Mouse (Mus musculus): ENCODE measurements around the gene Krtap12-1. TPM values are rescaled to one million over a fixed set of nuclear protein-coding genes. Genes with fewer than 3 reads are reported as not detected.
"Not testable (repeated sequence)": the region's sequence is repeated elsewhere in the genome, so short reads cannot be mapped to it uniquely, and the experiment has no call there.

The Krtap12-1 gene
- polyA plus RNA-seq (2017; shearing (Covaris generic)): not detected

DNA sequence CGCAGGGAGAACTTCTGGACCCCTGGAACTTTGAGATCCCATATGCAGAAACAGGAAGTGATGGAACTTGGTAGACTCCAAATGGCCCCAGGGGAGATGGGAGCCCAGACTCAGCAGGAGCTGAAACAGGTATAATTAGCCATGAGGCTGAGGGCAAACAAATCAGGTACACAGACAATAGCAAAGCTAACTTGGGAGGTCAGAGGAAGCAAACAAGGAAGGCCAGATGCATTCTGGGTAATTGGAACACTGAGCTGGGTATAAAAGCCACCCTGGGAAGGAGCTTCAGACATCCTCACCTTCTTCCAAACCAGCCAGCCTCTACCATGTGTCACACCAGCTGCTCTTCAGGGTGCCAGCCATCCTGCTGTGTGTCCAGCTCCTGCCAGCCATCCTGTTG is at the start of gene Krtap12-1:
Gene Krtap12-1, plus strand, starts transcription at position 301 of the 400 bp plus-strand sequence.
- not testable (repeated sequence) for ATAC-seq

GRCm38 (mm10) chr10:77670710-77671109 is 49.7 kb upstream of the Krtap12-1 start:
- no peak for ATAC-seq

DNA sequence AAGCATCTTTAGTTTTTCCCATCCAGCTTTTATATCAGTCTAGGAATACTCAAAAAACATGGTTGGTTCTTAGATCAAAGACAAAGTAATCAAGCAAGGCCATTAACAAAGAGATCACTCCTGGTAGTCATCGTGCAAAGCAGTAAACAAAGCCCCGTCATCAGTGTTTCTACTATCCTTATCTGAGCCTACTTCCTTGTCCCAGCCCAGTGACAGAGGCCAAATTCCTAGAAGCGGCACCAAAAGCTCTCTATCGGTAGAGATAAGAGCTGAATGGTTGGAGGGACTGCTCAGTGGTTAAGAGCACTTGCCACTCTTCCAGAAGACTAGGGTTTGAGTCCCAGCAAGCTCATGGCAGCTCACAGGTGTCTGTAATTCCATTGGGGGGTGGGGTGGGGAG is 48.9 kb upstream of the Krtap12-1 start:
- ATAC-seq: no peak

GRCm38 (mm10) chr10:77673765-77674164 is 46.6 kb upstream of the Krtap12-1 start:
- no peak for ATAC-seq

- ATAC-seq: no peak
Measured at GRCm38 (mm10) chr10:77677562-77677961, 42.8 kb upstream of the Krtap12-1 start.

GRCm38 (mm10) chr10:77682994-77683393 is 37.4 kb upstream of the Krtap12-1 start:
- no peak for ATAC-seq

DNA sequence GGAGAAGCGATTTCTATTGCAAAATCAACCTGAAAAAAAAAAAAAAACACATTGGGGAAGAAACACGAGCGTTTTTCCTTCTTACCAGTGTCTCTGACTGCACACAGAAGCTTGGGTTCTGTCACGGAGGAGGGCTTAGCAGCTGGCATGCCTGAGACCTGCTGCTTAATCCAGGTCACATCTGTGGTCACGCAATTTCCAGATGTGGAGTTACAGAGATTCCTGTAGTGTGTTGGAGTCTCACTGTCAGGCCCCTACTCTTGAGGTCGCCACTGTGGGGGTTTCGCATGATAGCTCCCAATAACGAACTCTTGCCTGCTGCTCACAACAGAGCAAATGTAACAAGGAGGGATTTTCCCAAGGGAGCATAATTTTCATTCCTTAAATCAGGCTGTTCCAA is 36.2 kb upstream of the Krtap12-1 start:
- no peak for ATAC-seq

GRCm38 (mm10) chr10:77685895-77686664 is 34.3 kb upstream of the Krtap12-1 start, which contains the start of gene Tspear:
Gene Tspear (plus strand): TSS chr10:77686569.
- no peak for ATAC-seq

DNA sequence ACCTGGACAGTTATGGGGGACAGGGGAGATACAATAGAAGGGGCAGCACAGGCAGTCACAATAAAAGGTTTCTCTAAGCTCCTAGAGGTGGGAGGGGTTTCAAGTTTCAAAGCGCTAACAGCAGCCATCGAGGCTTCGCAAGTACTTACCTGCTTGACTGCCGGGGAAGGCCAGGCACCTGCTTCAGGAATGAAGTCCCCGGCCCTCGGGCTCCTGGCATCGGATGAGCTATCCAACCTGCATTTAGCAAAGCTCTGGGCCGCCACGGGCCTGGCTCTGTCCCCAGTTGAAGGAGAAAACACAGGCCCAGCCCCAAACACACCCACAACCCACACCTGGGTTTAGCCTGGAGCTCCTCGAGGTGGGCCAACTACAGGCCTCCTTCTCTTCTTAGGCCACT is 33.4 kb upstream of the Krtap12-1 start:
- ATAC-seq: no peak

- ATAC-seq: not testable (repeated sequence)
Measured at GRCm38 (mm10) chr10:77690356-77690807, 30.0 kb upstream of the Krtap12-1 start, which contains the start of gene Gm19402. Gene Gm19402 (minus strand): TSS chr10:77690757.

GRCm38 (mm10) chr10:77697133-77697532 is 23.3 kb upstream of the Krtap12-1 start, which contains the start of gene Gm9508:
Gene Gm9508 (minus strand): TSS chr10:77697233.
- ATAC-seq: no peak

GRCm38 (mm10) chr10:77706326-77706725 is 14.1 kb upstream of the Krtap12-1 start, which contains the start of gene Gm10272:
Gene Gm10272 (plus strand): TSS chr10:77706626.
- ATAC-seq: no peak

DNA sequence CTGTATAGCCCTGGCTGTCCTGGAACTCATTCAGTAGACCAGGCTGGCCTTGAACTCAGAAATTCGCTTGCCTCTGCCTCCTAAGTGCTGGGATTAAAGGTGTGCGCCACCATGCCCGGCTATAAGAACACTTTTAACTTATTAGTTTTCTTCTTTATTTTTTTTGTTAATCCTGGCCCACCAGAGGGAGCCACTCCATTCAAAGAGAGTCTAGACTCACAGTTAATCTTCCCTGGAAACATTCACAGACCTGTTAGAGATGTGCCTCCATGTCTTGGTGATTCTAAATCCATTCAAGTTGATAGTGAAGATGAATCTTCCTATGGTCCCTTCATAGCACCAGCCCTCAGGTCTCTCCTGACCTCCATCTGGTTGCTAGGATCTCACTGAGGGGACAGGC is 10.6 kb upstream of the Krtap12-1 start:
- ATAC-seq: no peak

GRCm38 (mm10) chr10:77711157-77711556 is 9.2 kb upstream of the Krtap12-1 start, which contains the start of gene Gm10024:
Gene Gm10024 (plus strand): TSS chr10:77711457.
- not testable (repeated sequence) for ATAC-seq

DNA sequence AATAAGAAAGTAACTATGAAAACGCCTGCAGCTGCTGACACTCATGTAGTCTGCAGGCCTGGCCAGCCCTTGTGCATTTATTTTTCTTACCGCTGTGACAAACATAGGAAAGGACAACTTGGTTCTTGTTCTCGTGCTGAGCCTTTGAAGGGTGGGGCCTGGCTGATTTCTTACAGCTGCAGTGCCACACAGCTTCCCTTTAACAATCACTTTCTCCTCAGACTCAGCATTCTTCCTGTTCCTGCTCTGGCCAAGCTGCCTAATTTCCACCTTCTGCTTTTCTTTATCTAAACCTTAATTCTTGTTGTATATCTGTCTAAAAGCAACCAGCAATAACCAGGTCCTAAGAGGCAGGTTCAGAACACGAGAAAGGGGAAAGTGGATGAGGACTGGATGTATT is 6.7 kb upstream of the Krtap12-1 start:
- no peak for ATAC-seq

DNA sequence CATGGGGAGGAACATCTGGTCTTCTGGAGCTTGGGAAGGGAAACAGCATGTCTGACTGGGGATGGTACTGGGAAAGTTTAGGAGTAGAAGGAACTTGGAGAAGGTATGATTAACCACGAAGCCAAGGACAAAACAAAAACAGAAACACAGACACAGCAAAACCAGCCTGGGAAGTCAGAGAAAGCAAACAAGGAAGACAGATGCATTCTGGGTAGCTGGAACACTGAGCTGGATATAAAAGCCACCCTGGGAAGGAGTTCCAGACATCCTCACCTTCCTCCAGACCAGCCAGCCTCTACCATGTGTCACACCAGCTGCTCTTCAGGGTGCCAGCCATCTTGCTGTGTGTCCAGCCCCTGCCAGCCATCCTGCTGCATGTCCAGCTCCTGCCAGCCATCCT is 4.9 kb upstream of the Krtap12-1 start, which contains the start of gene Gm10142:
Gene Gm10142, plus strand, starts transcription at position 301 of the 400 bp plus-strand sequence.
- ATAC-seq: no peak

GRCm38 (mm10) chr10:77724855-77725254 is 4.5 kb downstream of the Krtap12-1 start:
- ATAC-seq: no peak

GRCm38 (mm10) chr10:77726186-77726585 is 5.8 kb downstream of the Krtap12-1 start, which contains the start of gene Gm10100:
Gene Gm10100 (plus strand): TSS chr10:77726486.
- ATAC-seq: no peak

- ATAC-seq: no peak
Measured at GRCm38 (mm10) chr10:77728280-77728679, 7.9 kb downstream of the Krtap12-1 start.

DNA sequence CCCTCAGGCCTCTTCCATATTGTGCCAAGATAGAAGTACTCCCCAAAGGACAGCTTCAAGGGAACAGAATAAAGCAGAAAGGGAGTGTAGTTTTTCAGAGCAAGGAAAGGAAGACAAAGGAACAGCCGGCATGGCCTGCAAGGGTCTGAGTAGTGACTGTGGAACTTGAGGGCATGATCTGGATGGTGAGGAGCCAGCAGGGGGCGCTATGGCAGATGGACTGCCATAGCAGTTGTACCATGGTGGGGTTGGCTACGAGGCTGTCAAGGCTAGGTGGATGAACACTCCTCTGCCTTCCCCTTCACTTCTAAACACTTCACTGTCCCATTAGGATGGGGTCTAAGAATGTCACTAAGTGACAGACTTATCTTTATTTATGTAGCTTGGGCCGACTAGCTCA is 8.8 kb downstream of the Krtap12-1 start:
- no peak for ATAC-seq

- ATAC-seq: no peak
Measured at GRCm38 (mm10) chr10:77735928-77736327, 15.5 kb downstream of the Krtap12-1 start.

- ATAC-seq: no peak
Measured at GRCm38 (mm10) chr10:77738929-77739328, 18.5 kb downstream of the Krtap12-1 start.

DNA sequence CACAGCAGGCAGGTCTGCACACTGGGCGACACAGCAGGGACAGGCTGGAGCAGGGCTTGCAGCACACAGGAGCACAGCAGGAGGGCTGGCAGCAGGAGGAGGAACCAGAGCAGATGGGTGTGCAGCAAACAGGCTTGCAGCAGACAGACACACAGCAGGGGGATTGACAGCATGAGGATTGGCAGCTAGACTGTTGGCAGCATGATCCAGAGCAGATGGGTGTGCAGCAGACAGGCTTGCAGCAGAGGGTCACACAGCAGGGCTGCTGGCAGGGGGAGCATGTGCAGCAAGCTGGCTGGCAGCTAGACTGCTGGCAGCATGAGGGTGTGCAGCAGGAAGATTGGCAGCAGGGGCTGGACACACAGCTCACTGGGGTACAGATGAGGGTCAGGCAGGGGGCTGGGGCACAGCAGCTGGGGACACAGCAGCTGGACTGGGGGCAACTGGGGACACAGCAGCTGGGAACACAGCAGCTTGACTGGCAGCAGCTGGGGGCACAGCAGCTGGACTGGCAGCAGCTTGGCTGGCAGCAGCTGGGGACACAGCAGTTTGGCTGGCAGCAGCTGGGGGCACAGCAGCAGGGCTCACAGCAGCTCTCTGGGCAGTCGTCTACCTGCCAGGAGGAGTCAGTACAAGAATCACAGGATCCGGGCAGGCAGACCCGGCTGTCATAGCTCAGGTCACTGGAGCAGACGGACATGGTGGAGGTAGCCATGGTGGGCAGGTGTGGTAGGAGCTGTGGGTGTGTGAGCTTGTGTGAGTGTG is 21.7 kb downstream of the Krtap12-1 start, which contains the start of gene Gm18596:
Gene Gm18596, minus strand, starts transcription at position 715 of the 765 bp plus-strand sequence.
- ATAC-seq: not testable (repeated sequence)

All from inflammation-experienced regulatory T-cells, adult 6 months (primary cell).